Mouse (Mus musculus) intestine, postnatal 0 days (tissue): ENCODE results near the gene Sart1. TPM values are rescaled to one million over a fixed set of nuclear protein-coding genes. Genes with fewer than 3 reads are reported as not detected.
A peak's percentile ranks its signal among the peaks of the same experiment; 100 is the strongest.

Experiments used
- ATAC-seq: fragments of 200-750 bp; cut with Nextera tagmentation; 2 replicates; pipeline ENCODE4 v1.8.0; 2017; ENCODE audit warnings: mild to moderate bottlenecking, moderate TSS enrichment, moderate library complexity
- H3K27ac ChIP-seq: fragments of 300-500 bp; sonication (generic); 2 replicates; pipeline ENCODE4 v1.5.1; 2014; ENCODE audit warnings: mild to moderate bottlenecking, low read depth, low read length, moderate library complexity
- H3K27me3 ChIP-seq: fragments of 300-500 bp; sonication (generic); replicated peaks from 2 replicates; pipeline ENCODE4 v1.6.1; 2014; ENCODE audit warnings: low read length, mixed read lengths; ENCODE audit not compliant: control insufficient read depth, insufficient read depth
- H3K36me3 ChIP-seq: fragments of 300-500 bp; sonication (generic); 2 replicates; pipeline ENCODE4 v1.6.1; 2014; ENCODE audit warnings: mild to moderate bottlenecking, moderate library complexity; ENCODE audit not compliant: control insufficient read depth, insufficient read depth
- H3K4me1 ChIP-seq: fragments of 300-500 bp; sonication (generic); replicated peaks from 2 replicates; pipeline ENCODE4 v1.6.1; 2014; ENCODE audit warnings: antibody characterized with exemption, low read length, mixed read lengths; ENCODE audit not compliant: control insufficient read depth, insufficient read depth
- H3K4me2 ChIP-seq: fragments of 300-500 bp; sonication (generic); replicated peaks from 2 replicates; pipeline ENCODE4 v1.6.1; 2014; ENCODE audit warnings: low read depth, mild to moderate bottlenecking, moderate library complexity
- H3K4me3 ChIP-seq: fragments of 300-500 bp; sonication (generic); 2 replicates; pipeline ENCODE4 v1.5.1; 2014; ENCODE audit warnings: low read depth, low read length
- H3K9ac ChIP-seq: fragments of 300-500 bp; sonication (generic); 2 replicates; pipeline ENCODE4 v1.6.1; 2014; ENCODE audit warnings: mild to moderate bottlenecking, low read depth, low read length
- H3K9me3 ChIP-seq: fragments of 300-500 bp; sonication (generic); 2 replicates; pipeline ENCODE4 v1.6.1; 2016; ENCODE audit warnings: mixed run types; ENCODE audit not compliant: control insufficient read depth
- CTCF ChIP-seq: sonication (generic); IDR thresholded peaks from 2 replicates; pipeline ENCODE4 v1.5.1; 2016; ENCODE audit warnings: low read depth, mild to moderate bottlenecking, control low read depth, antibody characterized with exemption, moderate library complexity
- WGBS: fragments of 180-500 bp; shearing (Covaris S2); extraction: QIAGEN DNeasy Blood & Tissue Kit; methylation state at CpG from one replicate; pipeline ENCODE4 v1.1.7; 2014; 5-methylcytosine and 5-hydroxymethylcytosine counted together
- polyA plus RNA-seq: library from polyadenylated mRNA; unstranded; fragments of >200 nt; fragmentation: Nextera tagmentation; extraction: Ambion mirVana; gene quantifications from 2 replicates; pipeline ENCODE4 v1.2.1, GENCODE M21; 2015

Gene Sart1
- polyA plus RNA-seq, 1 experiment from 2014 or later = 53.7 TPM

GRCm38 (mm10) chr19:5383326-5383725 lies 5.2 kb downstream of the Sart1 start:
- TF ChIP-seq CTCF = no peak
- Histone ChIP-seq H3K4me1 (no peaks in the 10 kb centered on the region), H3K27me3 (no peaks in the 10 kb centered on the region), H3K4me2 (no peak overlapping the region), H3K4me3 (no peak overlapping the region), H3K9ac (no peak overlapping the region), H3K9me3 (no peaks in the 10 kb centered on the region), H3K36me3 (peaks cover 73% of the 10 kb centered on the region), H3K27ac (no peak overlapping the region)
- 95% methylated on average over 12 of the region's 12 CpGs for WGBS
- no peak for ATAC-seq

DNA sequence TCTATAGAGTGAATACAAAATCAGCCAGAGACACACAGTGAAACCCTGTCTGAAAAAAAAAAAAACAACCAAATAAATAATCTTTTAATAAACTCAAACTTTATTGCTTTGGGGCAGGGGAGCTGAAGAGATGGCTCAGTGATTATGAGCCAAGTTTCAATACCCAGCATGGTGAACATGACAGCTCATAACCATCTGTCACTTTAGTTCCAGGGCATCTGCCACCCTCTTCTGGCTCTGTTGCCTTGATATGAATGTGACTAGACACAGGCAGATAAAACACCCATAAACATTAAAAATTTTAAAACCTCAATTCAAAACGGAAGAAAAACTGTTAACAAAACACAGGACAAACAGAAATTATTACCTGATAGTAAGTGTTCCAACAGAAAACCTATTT lies 11.1 kb downstream of the Sart1 start:
- peaks cover 50% of the 10 kb centered on the region for H3K36me3 ChIP-seq
- 86% methylated on average over 1 of the region's 1 CpGs for WGBS

DNA sequence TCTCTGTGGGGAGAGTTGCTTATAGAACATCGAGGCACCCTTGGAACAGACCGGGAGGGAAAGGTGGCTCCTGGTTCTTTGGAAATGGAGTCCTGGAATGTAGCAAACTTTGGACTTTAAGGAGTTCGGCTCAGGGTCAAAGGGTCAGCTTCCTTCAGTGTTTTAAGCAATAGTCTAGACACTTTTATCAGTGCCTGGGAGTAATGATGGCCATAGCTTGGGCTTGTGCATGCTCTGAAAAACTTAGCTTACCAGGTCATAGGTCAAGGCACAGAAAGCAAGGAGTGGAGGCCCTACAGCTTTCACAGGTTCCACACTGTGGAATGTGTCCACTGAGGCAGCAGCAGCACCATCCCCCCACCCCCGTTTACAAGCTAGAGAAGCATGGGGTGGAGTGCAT lies 13.8 kb downstream of the Sart1 start:
- 39% methylated on average over 4 of the region's 4 CpGs for WGBS
- peak; percentile 80 for ATAC-seq
- Histone ChIP-seq H3K4me3 (no peak overlapping the region), H3K9me3 (no peaks in the 10 kb centered on the region), H3K36me3 (peaks cover 45% of the 10 kb centered on the region), H3K27ac (peak overlapping the region; percentile 95), H3K4me2 (no peak overlapping the region), H3K27me3 (no peaks in the 10 kb centered on the region), H3K9ac (0 out of 2 replicates have a peak overlapping the region, but pooled peaks have one; percentile 31), H3K4me1 (no peaks in the 10 kb centered on the region; the same call in 1 of the 2 replicates)
- TF ChIP-seq CTCF = no peak

More for the DNA sequence above, 11.1 kb downstream of the Sart1 start:
- no peak overlapping the region for H3K4me2 ChIP-seq
- no peak overlapping the region for H3K27ac ChIP-seq
- no peak for TF ChIP-seq CTCF
- no peak overlapping the region for H3K9ac ChIP-seq
- H3K27me3 ChIP-seq = no peaks in the 10 kb centered on the region
- no peaks in the 10 kb centered on the region for H3K9me3 ChIP-seq
- H3K4me3 ChIP-seq = no peak overlapping the region
- no peak for ATAC-seq
- H3K4me1 ChIP-seq = no peaks in the 10 kb centered on the region; the same call in 1 of the 2 replicates

DNA sequence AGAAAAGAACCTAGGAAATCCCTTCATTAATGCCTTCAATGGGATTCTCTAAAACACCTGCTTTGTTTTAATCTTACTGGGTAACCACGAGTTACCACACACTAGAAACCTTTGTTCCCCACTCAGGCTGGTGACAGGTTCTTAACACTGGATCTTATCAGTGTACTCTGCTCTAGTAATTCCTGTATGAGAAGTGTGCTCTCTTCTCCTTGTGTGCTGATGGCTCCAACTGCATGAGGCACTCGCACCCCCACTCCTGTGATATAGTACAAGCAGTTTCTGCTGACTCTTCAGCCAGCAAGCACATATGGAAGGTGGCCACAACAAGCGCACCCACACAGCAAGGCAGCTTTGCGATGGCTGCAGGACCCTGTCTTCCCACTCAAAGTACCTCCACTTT lies 14.3 kb downstream of the Sart1 start:
- peak; percentile 89 for ATAC-seq
- 51% methylated on average over 4 of the region's 4 CpGs for WGBS

GRCm38 (mm10) chr19:5372724-5373123 lies 15.8 kb downstream of the Sart1 start:
- 94% methylated on average over 7 of the region's 7 CpGs for WGBS
- H3K27ac ChIP-seq = no peak overlapping the region
- no peak for TF ChIP-seq CTCF
- no peaks in the 10 kb centered on the region for H3K27me3 ChIP-seq
- no peaks in the 10 kb centered on the region for H3K9me3 ChIP-seq
- ATAC-seq = no peak
- peaks cover 4% of the 10 kb centered on the region; the same call in 1 of the 2 replicates for H3K4me1 ChIP-seq
- no peak overlapping the region for H3K9ac ChIP-seq
- no peak overlapping the region for H3K4me2 ChIP-seq
- H3K36me3 ChIP-seq = peaks cover 44% of the 10 kb centered on the region
- no peak overlapping the region for H3K4me3 ChIP-seq

More for the DNA sequence above, 14.3 kb downstream of the Sart1 start:
- Histone ChIP-seq H3K4me2 (no peak overlapping the region), H3K9me3 (no peaks in the 10 kb centered on the region), H3K27me3 (no peaks in the 10 kb centered on the region), H3K9ac (0 out of 2 replicates have a peak overlapping the region, but pooled peaks have one; percentile 31), H3K4me1 (no peaks in the 10 kb centered on the region; the same call in 1 of the 2 replicates), H3K36me3 (peaks cover 44% of the 10 kb centered on the region), H3K27ac (peak overlapping the region; percentile 95), H3K4me3 (no peak overlapping the region)
- no peak for TF ChIP-seq CTCF

DNA sequence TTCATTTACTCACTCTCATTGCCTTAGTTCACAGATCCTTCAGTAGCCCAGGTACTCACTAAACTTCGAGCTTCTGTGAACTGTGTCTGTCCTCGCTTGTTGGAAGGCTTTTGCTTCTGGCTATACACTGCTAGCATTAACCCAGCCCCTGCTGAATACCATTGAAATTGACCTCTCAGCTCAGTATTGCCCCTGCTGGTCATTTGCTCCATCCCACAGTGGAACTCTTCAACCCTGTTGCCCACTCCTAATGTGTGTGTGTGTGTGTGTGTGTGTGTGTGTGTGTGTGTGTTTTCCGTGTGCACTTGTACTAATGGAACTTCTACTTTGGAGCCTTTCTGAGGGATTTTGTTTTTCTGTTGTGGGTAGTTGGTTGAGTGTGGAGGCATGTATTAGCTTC lies 17.6 kb downstream of the Sart1 start:
- H3K9me3 ChIP-seq = no peaks in the 10 kb centered on the region
- no peak overlapping the region for H3K9ac ChIP-seq
- H3K4me1 ChIP-seq = peaks cover 4% of the 10 kb centered on the region; the same call in 1 of the 2 replicates
- H3K27ac ChIP-seq = no peak overlapping the region
- H3K4me3 ChIP-seq = no peak overlapping the region
- no peak overlapping the region for H3K4me2 ChIP-seq
- no peaks in the 10 kb centered on the region for H3K27me3 ChIP-seq
- ATAC-seq = no peak
- peaks cover 43% of the 10 kb centered on the region for H3K36me3 ChIP-seq
- TF ChIP-seq CTCF = peak; percentile 66
- WGBS = 88% methylated on average over 3 of the region's 3 CpGs
